ENCODE assay signal across 26 mouse cellular contexts in the genomic region with DNA sequence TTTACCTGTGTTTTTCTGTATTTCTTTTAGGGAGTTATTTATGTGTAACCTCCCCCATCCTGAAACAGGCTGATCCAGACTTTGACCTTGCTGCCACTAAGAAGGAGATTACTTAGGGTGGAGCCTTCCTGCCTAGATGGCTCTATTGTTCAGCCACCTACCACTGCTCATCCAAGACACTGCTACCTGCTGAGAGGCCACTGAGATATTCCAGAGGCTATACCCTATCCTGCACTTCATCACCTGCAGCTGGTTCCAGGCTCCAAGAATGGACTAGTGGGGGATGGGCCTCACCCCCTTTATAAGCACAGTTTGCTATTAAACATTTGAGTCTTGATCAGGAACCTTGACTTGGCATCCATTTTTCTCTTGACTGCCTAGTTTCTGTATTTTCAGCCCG.
"Had no signal": no experiment of that assay in that cellular context is flagged by ENCODE, and none has a peak within 500 bp of the region (broad histone marks: within the 10 kb centered on the region; RNA-seq: fewer than 3 reads in every experiment).

No protein-coding gene starts in this region.

- H3K4me3 ChIP-seq: embryonic facial prominence, embryonic 10.5 days; embryonic facial prominence, embryonic 12.5 days; embryonic facial prominence, embryonic 13.5 days; embryonic facial prominence, embryonic 15.5 days; erythroblast, embryonic 14.5 days; forebrain, embryonic 10.5 days; forebrain, embryonic 13.5 days; forebrain, embryonic 15.5 days; gastrocnemius, adult 2 months; heart, adult 2 months; heart, embryonic 10.5 days; heart, embryonic 12.5 days had no signal

- DNase-seq: cerebellum, postnatal 10 days; cerebellum, postnatal 14 days; cerebellum, postnatal 25 days; cerebellum, postnatal 36 days; embryo, embryonic 11 days; forebrain, postnatal 0 days; gastrocnemius, adult 2 months; gastrocnemius, postnatal 10 days; gastrocnemius, postnatal 14 days; gastrocnemius, postnatal 25 days; gastrocnemius, postnatal 36 days; heart, adult 11 months; heart, adult 18-20 months; heart, adult 2 months had no signal

- H3K9ac ChIP-seq: embryonic facial prominence, embryonic 12.5 days; embryonic facial prominence, embryonic 13.5 days; embryonic facial prominence, embryonic 15.5 days; forebrain, embryonic 13.5 days; forebrain, embryonic 15.5 days; forebrain, postnatal 0 days; heart, embryonic 12.5 days had no signal

- H3K4me2 ChIP-seq: embryonic facial prominence, embryonic 12.5 days; embryonic facial prominence, embryonic 13.5 days; embryonic facial prominence, embryonic 15.5 days; forebrain, embryonic 13.5 days; forebrain, embryonic 15.5 days; heart, embryonic 12.5 days had no signal

- H3K4me1 ChIP-seq: embryonic facial prominence, embryonic 10.5 days; embryonic facial prominence, embryonic 12.5 days; embryonic facial prominence, embryonic 13.5 days; embryonic facial prominence, embryonic 15.5 days; forebrain, embryonic 10.5 days; forebrain, embryonic 13.5 days; forebrain, embryonic 15.5 days; heart, embryonic 10.5 days; heart, embryonic 12.5 days had no signal

- H3K27me3 ChIP-seq: embryonic facial prominence, embryonic 12.5 days; embryonic facial prominence, embryonic 13.5 days; embryonic facial prominence, embryonic 15.5 days; forebrain, embryonic 13.5 days; forebrain, embryonic 15.5 days; heart, embryonic 12.5 days had no signal

- H3K27ac ChIP-seq: embryonic facial prominence, embryonic 10.5 days; embryonic facial prominence, embryonic 12.5 days; embryonic facial prominence, embryonic 13.5 days; embryonic facial prominence, embryonic 15.5 days; forebrain, embryonic 10.5 days; forebrain, embryonic 13.5 days; forebrain, embryonic 15.5 days; gastrocnemius, adult 2 months; heart, adult 2 months; heart, embryonic 10.5 days had no signal

- H3K36me3 ChIP-seq: embryonic facial prominence, embryonic 10.5 days; embryonic facial prominence, embryonic 12.5 days; embryonic facial prominence, embryonic 13.5 days; embryonic facial prominence, embryonic 15.5 days; forebrain, embryonic 10.5 days; forebrain, embryonic 15.5 days; heart, embryonic 10.5 days; heart, embryonic 12.5 days had no signal

- H3K9me3 ChIP-seq: embryonic facial prominence, embryonic 10.5 days; embryonic facial prominence, embryonic 12.5 days; embryonic facial prominence, embryonic 13.5 days; embryonic facial prominence, embryonic 15.5 days; forebrain, embryonic 10.5 days; forebrain, embryonic 13.5 days; forebrain, embryonic 15.5 days; heart, embryonic 10.5 days had no signal

- ATAC-seq: forebrain, embryonic 13.5 days; forebrain, embryonic 14.5 days; forebrain, embryonic 15.5 days; forebrain, embryonic 16.5 days; forebrain, postnatal 0 days had no signal
